Mouse (Mus musculus) cerebellum, postnatal 36 days (tissue): Measurements from ENCODE around the gene Flt3l.
"Not testable (repeated sequence)": the region's sequence is repeated elsewhere in the genome, so short reads cannot be mapped to it uniquely, and the experiment has no call there.

ENCODE experiments used
- DNase-seq, 2 experiments: peaks; one replicate each; pipeline ENCODE4 v3.0.0; 2021 to 2022; ENCODE audit warnings: mixed read lengths in 2 of 2

Gene Flt3l

DNA sequence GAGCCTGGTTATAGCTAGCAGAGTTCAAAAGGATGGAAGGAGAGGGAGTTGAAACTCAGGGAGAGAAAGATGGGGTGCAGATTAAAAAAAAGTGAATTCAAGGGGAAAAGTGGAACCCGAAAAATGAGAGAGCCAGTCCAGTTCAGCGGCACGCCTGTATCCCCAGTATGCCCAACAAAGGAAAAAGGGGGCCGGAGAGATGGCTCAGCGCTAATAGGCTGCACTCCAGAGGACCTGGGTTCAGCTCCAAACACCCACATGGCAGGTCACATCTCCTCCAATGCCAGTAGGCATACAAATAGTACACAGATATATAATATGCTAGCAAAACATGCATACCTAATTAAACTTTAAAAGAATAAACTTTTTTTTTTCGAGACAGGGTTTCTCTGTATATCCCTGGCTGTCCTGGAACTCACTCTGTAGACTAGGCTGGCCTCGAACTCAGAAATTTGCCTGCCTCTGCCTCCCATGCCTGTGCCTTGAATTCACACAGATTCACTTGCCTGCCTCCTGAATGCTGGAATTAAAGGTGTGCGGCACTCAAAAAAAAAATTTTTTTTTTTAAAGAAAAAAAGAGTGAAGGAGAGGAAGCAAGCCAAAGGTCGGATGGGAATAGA is 26.9 kb upstream of the Flt3l start:
- DNase-seq: no peak

DNA sequence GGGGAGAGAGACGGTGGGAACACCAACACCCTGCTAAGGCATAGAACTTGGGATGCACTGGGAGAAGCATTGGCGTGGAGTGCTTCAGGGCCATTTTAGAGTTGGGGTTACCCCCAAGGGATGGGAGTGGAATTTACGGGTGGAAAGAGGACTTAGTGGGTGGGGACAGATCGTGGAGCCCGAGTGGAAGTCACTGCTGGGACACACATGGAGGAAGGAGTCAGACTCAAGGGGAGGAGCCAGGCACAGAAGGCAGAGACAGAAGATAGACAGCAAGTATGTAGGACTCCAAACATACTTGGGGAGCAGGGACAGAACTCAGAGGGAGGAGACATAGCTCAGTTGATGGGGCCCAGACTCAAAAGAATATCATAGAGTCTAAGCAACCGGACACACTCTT is 26.3 kb upstream of the Flt3l start:
- DNase-seq: no peak

DNA sequence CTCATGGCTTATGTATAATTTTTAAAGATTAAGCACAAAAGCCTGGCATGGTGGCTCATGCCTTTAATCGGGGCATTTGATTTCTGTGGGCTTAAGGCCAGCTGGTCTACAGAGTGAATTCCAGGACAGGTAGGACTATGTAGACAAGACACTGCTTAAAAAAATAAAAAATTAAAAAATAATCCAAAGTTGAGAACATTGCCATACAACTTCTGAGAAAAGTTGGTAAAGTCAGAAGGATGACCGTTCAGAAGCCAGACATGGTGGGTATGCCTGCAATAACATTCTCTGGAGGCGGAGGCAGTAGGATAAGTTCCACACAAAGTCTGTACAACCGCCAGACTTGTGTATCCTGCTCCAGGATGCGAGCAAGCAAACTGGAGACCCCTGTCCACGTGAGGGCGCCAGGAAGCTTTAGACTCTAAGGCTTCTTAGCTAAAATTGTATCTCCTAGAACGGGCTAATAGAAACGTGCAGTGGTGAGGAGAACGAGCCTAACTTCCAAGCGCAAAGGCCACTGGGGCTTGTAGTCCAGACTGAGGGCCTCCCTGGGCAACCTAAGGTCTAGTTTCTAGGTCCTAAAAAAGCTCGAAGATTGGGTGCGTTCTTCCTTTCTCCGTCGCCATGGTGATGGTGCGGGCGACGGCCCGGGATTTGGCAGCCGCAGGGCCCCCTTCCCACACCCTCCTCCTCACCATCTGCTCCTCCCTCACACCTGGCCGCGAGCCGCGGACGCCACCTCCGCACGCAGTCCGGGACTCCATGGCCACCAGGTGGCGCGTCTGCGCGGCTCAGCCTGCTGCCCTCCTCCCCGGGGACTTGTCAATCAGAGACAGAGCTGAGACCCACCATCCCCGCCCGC is 25.6 kb upstream of the Flt3l start:
- DNase-seq: peak; percentile 98 to 99

DNA sequence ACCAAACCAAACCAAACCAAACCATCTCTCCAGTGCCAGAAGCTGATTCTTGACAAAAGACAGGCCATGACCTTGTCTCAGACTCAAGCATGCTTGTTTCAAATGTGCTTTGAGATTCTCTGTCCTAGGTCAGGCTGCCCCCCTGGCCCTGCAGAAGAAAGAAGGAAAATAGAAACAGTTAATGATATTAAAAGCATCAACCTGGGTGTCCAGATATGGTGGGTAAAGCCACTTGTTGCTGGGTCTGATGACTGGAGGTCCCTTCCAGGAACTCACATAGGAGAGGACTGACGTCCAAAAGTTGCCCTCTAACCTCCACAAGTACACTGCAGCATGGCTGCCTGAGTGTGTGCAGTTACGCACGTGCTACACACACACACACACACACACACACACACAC is 24.6 kb upstream of the Flt3l start:
- no peak for DNase-seq

DNA sequence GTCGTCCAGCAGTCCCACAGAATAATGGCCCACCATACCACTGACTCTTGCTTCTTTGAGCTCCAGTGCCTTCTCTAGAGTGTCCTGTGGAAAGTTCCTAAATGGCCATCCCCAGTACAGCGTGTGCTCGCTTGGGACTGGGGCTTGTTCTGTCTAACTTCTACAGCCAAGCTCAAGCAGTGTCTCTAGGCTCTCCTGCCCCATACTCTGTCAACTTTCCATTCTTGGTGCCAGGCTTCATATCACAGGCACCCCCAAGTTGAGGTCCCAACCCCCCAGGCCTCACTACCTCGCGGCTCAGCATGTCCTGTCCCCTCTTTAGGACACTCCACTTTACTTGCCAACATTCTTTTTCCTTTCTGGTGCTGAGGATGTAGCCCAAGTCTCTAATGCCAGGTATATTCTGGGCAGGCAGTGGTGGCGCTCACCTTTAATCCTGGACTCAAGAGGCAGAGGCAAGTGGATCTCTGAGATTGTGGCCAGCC is 24.1 kb upstream of the Flt3l start:
- DNase-seq: no peak

- no peak for DNase-seq
Observed at GRCm38 (mm10) chr7:45158991-45159390, 22.8 kb upstream of the Flt3l start.

- DNase-seq: no peak
Observed at GRCm38 (mm10) chr7:45157459-45157858, 21.2 kb upstream of the Flt3l start.

- DNase-seq: no peak
Observed at GRCm38 (mm10) chr7:45156206-45156605, 20.0 kb upstream of the Flt3l start.

DNA sequence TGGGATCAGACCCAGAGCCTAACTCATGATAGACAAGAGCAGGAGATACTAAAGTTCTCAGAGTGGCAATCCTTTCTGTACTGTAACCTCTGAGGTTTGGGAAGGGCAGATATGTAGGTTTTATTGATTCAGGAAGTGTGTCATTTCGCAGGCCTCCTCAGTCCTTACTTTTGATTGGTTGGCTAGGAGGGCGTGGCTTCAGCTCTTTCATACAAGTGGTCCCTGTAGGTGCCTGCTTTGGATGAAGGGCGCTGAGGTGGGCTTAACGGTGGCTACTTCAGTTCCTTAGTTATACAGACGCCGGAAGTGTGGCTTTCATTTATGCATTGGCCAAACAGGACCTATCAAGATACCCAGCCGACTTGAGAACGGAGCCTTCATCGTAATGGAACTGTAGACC is 19.4 kb upstream of the Flt3l start:
- no peak for DNase-seq

GRCm38 (mm10) chr7:45154993-45155514 is 18.8 kb upstream of the Flt3l start:
- peak; percentile 66 to 68 for DNase-seq

- DNase-seq: peak; percentile 98
Observed at GRCm38 (mm10) chr7:45154096-45154992, 18.1 kb upstream of the Flt3l start, which contains the start of the genes Pih1d1 and Aldh16a1. Gene Pih1d1 (plus strand): TSS chr7:45154303. Gene Aldh16a1 (minus strand): TSS chr7:45154584.

GRCm38 (mm10) chr7:45153586-45153985 is 17.4 kb upstream of the Flt3l start:
- DNase-seq: no peak

DNA sequence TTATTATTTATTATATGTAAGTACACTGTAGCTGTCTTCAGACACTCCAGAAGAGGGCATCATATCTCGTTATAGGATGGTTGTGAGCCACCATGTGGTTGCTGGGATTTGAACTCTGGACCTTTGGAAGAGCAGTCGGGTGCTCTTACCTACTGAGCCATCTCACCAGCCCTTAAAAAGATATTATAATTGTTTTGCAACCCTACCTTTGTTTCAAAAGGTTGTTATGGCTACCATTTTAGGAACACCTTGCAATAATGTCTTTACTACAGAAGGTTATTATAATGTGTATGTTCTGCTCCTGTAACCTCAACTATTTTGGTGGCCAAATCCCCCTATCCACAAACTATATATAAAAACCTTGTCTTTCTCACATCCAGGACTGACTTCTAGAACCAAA is 16.8 kb upstream of the Flt3l start:
- not testable (repeated sequence) for DNase-seq

- DNase-seq: no peak
Observed at GRCm38 (mm10) chr7:45151303-45151702, 15.1 kb upstream of the Flt3l start.

DNA sequence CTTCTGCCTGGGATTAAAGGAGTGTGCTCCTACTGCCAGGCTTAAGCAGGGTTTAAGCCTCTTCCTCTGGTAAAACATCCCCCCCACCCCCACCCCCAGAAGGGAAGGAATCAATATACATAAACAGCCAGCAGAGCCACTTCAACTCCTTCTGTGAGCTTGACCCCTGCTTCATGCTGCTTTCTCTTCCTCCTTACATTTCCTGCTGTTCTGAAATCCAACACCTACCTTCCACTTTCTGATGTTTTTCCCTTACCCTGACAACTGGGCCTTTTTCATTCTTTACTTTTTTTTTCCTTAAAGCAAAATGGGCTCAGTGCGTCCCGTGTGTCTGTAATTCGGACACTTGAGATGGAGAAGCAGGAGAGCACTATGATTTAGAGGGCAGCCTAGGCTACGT is 14.1 kb upstream of the Flt3l start:
- DNase-seq: no peak

GRCm38 (mm10) chr7:45149545-45149944 is 13.3 kb upstream of the Flt3l start:
- no peak for DNase-seq

GRCm38 (mm10) chr7:45148534-45149098 is 12.4 kb upstream of the Flt3l start:
- DNase-seq: no peak

DNA sequence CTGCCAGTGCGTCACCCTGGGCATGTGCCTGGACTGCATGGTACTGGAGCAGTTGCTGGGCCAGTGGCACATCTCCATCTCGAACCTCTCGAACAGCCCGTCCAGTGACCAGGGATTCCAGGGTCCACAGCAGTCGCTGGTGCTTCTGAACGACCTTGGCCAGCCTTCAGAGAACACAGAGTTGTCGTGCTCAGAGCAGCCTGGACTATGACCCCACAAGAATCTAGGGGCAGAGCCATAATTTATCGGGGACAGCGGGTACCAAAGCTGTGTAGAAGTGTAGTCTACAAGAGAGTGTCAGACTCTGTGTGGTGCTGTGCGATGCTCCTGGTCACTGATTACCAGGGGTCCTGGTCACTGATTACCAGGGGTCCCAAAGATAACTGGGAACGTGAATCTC is 11.7 kb upstream of the Flt3l start:
- no peak for DNase-seq

- DNase-seq: no peak
Observed at GRCm38 (mm10) chr7:45147267-45147666, 11.0 kb upstream of the Flt3l start.

DNA sequence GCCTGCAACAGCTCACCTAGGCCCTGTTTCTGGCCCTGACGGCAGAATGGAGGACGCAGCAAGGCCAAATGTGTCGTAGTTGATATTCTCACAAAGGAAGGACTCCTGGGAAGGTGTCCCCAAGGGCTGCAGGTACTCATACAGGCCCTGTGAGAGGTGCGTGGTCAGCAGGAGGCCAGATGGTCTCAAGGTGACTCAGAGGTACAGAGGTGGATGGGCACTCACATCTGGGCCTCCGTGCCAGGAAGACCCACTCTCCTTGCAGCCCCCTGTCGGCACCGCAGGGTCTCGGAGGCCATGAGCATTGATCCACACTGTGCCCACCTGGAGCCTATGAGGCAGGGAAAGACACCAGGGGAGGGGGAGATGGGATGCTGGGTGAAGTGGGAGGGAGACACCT is 9.2 kb upstream of the Flt3l start:
- no peak for DNase-seq

- no peak for DNase-seq
Observed at GRCm38 (mm10) chr7:45144368-45145174, 8.3 kb upstream of the Flt3l start.

DNA sequence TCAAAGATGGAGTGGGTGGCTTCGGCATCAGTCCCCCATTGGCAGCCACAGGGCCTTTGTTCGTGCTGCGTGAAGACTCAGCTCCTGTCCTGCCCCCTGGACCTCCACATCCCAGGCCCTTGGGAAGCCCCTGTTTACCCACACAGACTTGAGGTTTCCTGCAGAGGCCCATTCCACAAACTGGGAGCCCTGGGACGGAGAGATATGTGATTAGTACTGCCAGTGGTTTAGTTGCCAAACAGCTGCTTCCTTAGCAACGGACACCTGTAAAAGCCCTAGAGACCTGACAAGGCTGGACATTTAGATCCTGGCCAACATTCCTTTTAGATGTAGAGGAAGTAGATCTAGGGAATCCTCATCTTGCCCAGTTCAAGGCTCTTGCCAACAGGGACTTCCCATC is 5.7 kb upstream of the Flt3l start:
- DNase-seq: no peak
